Mouse (Mus musculus) E14TG2a.4 (cell line): ENCODE measurements around the gene Gm26602.

Source experiments
- CTCF ChIP-seq: conservative IDR thresholded peaks from 2 replicates; pipeline ENCODE4 v1.5.1; 2014; ENCODE audit warnings: low read length
- POU5F1 ChIP-seq: IDR thresholded peaks from 2 replicates; pipeline ENCODE4 v1.6.1; 2014; ENCODE audit warnings: low read length, borderline replicate concordance

GRCm38 (mm10) chr10:79883297-79884084 is 27.2 kb upstream of the Gm26602 start:
- TF ChIP-seq CTCF (peak; percentile 84), POU5F1 (no peak)
